Mouse (Mus musculus) forebrain, embryonic 14.5 days (tissue): Measurements from ENCODE around the gene Naxd. TPM values are rescaled to one million over a fixed set of nuclear protein-coding genes. Genes with fewer than 3 reads are reported as not detected.

ENCODE experiments used
- ATAC-seq: fragments of 200-750 bp; cut with Nextera tagmentation; 2 replicates; pipeline ENCODE4 v1.8.0; 2017; ENCODE audit warnings: mild to moderate bottlenecking, moderate library complexity
- DNase-seq: peaks from one replicate; pipeline ENCODE4 v3.0.0-alpha.2; 2015; ENCODE audit warnings: low spot score
- H3K27ac ChIP-seq: fragments of 300-500 bp; sonication (generic); 2 replicates; pipeline ENCODE4 v1.5.1; 2014; ENCODE audit warnings: low read depth, mild to moderate bottlenecking, control low read depth, low read length, moderate library complexity
- H3K27me3 ChIP-seq: fragments of 300-500 bp; sonication (generic); replicated peaks from 2 replicates; pipeline ENCODE4 v1.6.1; 2014; ENCODE audit warnings: low read length, control low read depth, mixed read lengths; ENCODE audit not compliant: control insufficient read depth, insufficient read depth
- H3K36me3 ChIP-seq: fragments of 300-500 bp; sonication (generic); 2 replicates; pipeline ENCODE4 v1.6.1; 2014; ENCODE audit warnings: low read length, control low read depth; ENCODE audit not compliant: control insufficient read depth, insufficient read depth
- H3K4me1 ChIP-seq: fragments of 300-500 bp; sonication (generic); 2 replicates; pipeline ENCODE4 v1.6.1; 2014; ENCODE audit warnings: antibody characterized with exemption, low read length, control low read depth; ENCODE audit not compliant: control insufficient read depth, insufficient read depth
- H3K4me2 ChIP-seq: fragments of 300-500 bp; sonication (generic); 2 replicates; pipeline ENCODE4 v1.6.1; 2014; ENCODE audit warnings: mild to moderate bottlenecking, control low read depth, low read length
- H3K4me3 ChIP-seq: fragments of 300-500 bp; sonication (generic); 2 replicates; pipeline ENCODE4 v1.5.1; 2014; ENCODE audit warnings: low read depth, low read length, control low read depth
- H3K9ac ChIP-seq: fragments of 300-500 bp; sonication (generic); 2 replicates; pipeline ENCODE4 v1.6.1; 2014; ENCODE audit warnings: mild to moderate bottlenecking, low read length, control low read depth, moderate library complexity
- H3K9me3 ChIP-seq: fragments of 300-500 bp; sonication (generic); replicated peaks from 2 replicates; pipeline ENCODE4 v1.6.1; 2016; ENCODE audit warnings: low read length, control low read depth, mixed read lengths; ENCODE audit not compliant: control insufficient read depth
- WGBS: fragments of 180-500 bp; shearing (Covaris S2); extraction: QIAGEN DNeasy Blood & Tissue Kit; methylation state at CpG from one replicate; pipeline ENCODE4 v1.1.7; 2014; 5-methylcytosine and 5-hydroxymethylcytosine counted together
- polyA plus RNA-seq: library from polyadenylated mRNA; unstranded; fragments of >200 nt; fragmentation: Nextera tagmentation; extraction: Ambion mirVana; gene quantifications from 2 replicates; pipeline ENCODE4 v1.2.1, GENCODE M21; 2014

Naxd gene
- polyA plus RNA-seq: 158 and 170 TPM in 2 replicates

- peak within 1 kb of the TSS; percentile 79 for H3K27ac ChIP-seq
- peak within 1 kb of the TSS; percentile 73 for H3K4me3 ChIP-seq
- peaks cover 11% of the 10 kb centered on the region for H3K4me1 ChIP-seq
- no peaks in the 10 kb centered on the region for H3K9me3 ChIP-seq
- ATAC-seq (peak; percentile 98), DNase-seq (peak; percentile 95)
- H3K9ac ChIP-seq: peak within 1 kb of the TSS; percentile 82
- WGBS: 3% methylated on average over 73 of the region's 73 CpGs
- H3K27me3 ChIP-seq: no peaks in the 10 kb centered on the region
- peaks cover 6% of the 10 kb centered on the region; the same call in 1 of the 2 replicates for H3K36me3 ChIP-seq
- peak within 1 kb of the TSS; percentile 75 for H3K4me2 ChIP-seq
These were observed at the start of gene Naxd for GRCm38 (mm10) chr8:11497017-11497990. Gene Naxd, plus strand, starts transcription at chr8:11497506.

DNA sequence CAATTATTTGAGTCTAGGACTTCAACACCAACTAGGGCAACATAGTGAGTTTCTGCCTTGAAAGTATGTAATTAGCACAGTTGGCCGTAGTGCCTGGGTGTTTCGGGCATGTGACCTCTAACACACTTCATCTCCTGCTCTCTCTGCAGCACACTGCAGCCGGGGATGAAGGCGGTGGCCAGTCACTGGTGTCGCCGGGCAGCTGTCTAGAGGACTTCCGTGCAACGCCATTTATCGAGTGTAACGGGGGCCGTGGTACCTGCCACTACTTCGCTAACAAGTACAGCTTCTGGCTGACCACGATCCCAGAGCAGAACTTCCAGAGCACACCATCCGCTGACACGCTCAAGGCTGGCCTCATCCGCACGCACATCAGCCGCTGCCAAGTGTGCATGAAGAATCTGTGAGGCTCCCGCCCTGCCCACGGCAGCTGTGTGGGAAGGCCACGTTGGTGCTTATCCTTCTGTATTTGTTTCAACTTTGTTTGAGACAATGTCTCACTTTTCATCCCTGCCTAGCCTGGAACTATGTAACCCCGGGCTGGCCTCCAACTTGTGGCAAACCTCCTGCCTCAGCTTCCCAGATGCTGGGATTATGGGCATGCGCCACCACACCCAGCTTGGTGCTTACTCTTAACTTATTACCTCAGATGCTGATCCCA is 49.3 kb upstream of the Naxd start:
- Histone ChIP-seq H3K4me1 (no peaks in the 10 kb centered on the region), H3K27me3 (no peaks in the 10 kb centered on the region), H3K36me3 (no peaks in the 10 kb centered on the region), H3K9ac (no peak overlapping the region), H3K27ac (no peak overlapping the region), H3K4me2 (no peak overlapping the region), H3K4me3 (no peak overlapping the region), H3K9me3 (no peaks in the 10 kb centered on the region)
- no peak for DNase-seq
- ATAC-seq: no peak
- WGBS: 94% methylated on average over 23 of the region's 23 CpGs

DNA sequence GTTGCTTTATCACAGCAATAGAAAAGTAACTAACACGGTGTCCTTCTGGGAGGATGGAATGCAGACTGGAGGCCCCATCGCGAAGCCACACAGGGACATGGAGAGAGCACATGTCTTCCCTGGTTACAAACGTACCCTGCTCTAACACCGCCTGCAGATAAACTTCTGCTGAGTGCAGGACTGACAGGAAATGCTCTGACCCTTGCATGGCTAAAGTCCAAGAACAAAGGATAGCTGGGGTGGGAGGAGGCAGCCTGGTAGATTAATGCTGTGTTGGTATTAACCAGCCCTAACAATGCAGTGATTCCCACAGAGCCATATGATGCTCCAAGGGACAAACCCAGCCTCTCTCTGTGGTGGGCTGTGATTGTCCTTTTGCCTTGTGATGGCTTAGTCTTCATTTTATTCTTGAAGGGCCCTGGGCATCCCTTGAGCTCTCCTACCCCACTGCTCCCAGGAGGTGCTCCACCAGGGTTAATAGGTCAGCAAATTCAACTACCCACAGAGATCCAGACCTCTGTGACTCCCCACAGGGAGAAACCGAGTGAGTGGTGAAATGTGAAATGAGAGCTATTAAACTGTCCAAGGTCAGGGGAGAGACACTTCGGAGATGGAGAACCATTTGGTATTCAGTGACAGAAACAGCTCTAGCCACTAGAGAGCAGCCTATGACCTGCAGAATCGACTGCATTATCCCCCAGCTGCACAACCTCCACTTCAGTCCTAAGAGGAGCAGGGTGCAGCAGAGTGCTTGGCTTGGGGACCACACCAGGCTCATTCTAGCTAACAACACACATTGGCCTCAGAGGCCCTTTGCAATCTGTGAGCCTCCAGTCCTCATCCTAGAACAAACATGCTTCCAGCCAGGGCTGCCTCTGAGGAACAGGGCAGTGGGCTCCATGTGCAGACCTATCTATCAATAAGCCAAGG is 46.9 kb upstream of the Naxd start:
- Histone ChIP-seq H3K36me3 (no peaks in the 10 kb centered on the region), H3K4me1 (no peaks in the 10 kb centered on the region), H3K9me3 (no peaks in the 10 kb centered on the region), H3K27ac (no peak overlapping the region), H3K27me3 (no peaks in the 10 kb centered on the region), H3K4me3 (no peak overlapping the region), H3K9ac (no peak overlapping the region), H3K4me2 (no peak overlapping the region)
- DNase-seq (peak; percentile 46), ATAC-seq (peak; percentile 48; the same call in 1 of the 2 replicates)
- 43% methylated on average over 8 of the region's 8 CpGs for WGBS

DNA sequence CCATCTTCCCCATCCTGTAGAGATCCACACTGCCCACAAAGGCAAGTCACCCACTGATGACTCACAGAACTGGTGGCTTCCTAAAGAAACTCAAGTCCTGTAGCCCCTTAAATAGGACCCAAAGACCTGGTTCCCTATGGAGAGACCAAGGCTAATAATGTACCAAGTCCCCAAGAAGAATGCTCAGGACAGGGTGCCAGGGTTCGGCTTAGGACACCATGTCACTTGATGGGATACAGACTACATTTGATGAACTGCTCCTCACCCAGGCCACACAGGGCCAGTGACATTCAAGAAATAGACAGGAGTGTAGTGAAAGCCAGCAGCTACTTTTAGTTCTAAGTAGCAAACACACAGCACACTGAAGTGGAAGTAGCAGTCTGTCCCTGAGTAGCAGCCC is 45.2 kb upstream of the Naxd start:
- H3K9me3 ChIP-seq: no peaks in the 10 kb centered on the region
- H3K4me2 ChIP-seq: no peak overlapping the region
- H3K4me3 ChIP-seq: no peak overlapping the region
- DNase-seq (no peak), ATAC-seq (no peak)
- H3K9ac ChIP-seq: no peak overlapping the region
- WGBS: 100% methylated on average over 1 of the region's 1 CpGs
- H3K36me3 ChIP-seq: no peaks in the 10 kb centered on the region
- no peaks in the 10 kb centered on the region for H3K27me3 ChIP-seq
- H3K27ac ChIP-seq: no peak overlapping the region
- H3K4me1 ChIP-seq: no peaks in the 10 kb centered on the region

- no peak overlapping the region for H3K27ac ChIP-seq
- no peak overlapping the region for H3K9ac ChIP-seq
- no peaks in the 10 kb centered on the region for H3K4me1 ChIP-seq
- no peak for ATAC-seq
- H3K4me3 ChIP-seq: no peak overlapping the region
- no peak for DNase-seq
- WGBS: 38% methylated on average over 3 of the region's 3 CpGs
- no peaks in the 10 kb centered on the region for H3K9me3 ChIP-seq
- H3K4me2 ChIP-seq: no peak overlapping the region
- H3K36me3 ChIP-seq: no peaks in the 10 kb centered on the region
- no peaks in the 10 kb centered on the region for H3K27me3 ChIP-seq
These were observed 44.7 kb upstream of the Naxd start for GRCm38 (mm10) chr8:11452559-11452958.

DNA sequence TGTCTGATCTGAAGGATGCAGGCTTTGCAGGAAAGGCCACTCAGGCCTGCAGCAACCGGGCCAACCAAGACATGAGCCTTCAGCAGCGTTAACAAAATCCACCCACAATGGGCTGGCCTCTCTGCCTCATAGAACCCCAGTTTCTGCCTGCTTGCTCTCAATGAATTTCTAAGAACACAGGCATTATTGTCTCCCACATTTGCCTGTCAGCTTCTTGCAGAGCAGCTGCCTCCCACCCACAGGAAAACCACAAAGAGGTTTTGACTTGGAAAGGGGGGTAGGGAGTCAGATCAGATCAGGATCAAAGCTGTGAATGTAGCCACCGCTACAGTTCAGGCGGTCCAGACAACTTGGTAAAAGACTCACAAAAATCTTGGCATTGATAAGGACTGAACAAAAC is 44.3 kb upstream of the Naxd start:
- Histone ChIP-seq H3K9ac (no peak overlapping the region), H3K4me2 (no peak overlapping the region), H3K36me3 (no peaks in the 10 kb centered on the region), H3K27ac (no peak overlapping the region), H3K27me3 (no peaks in the 10 kb centered on the region), H3K9me3 (no peaks in the 10 kb centered on the region), H3K4me1 (no peaks in the 10 kb centered on the region), H3K4me3 (no peak overlapping the region)
- ATAC-seq: no peak; the same call in 1 of the 2 replicates
- DNase-seq: peak; percentile 15
- WGBS: 9% methylated on average over 4 of the region's 4 CpGs

- Histone ChIP-seq H3K4me1 (no peaks in the 10 kb centered on the region), H3K27me3 (no peaks in the 10 kb centered on the region), H3K9me3 (no peaks in the 10 kb centered on the region), H3K4me2 (no peak overlapping the region), H3K36me3 (no peaks in the 10 kb centered on the region), H3K9ac (no peak overlapping the region), H3K4me3 (no peak overlapping the region), H3K27ac (no peak overlapping the region)
- no peak for ATAC-seq
- no peak for DNase-seq
- 27% methylated on average over 12 of the region's 12 CpGs for WGBS
These were observed 43.1 kb upstream of the Naxd start for GRCm38 (mm10) chr8:11454228-11454627.

DNA sequence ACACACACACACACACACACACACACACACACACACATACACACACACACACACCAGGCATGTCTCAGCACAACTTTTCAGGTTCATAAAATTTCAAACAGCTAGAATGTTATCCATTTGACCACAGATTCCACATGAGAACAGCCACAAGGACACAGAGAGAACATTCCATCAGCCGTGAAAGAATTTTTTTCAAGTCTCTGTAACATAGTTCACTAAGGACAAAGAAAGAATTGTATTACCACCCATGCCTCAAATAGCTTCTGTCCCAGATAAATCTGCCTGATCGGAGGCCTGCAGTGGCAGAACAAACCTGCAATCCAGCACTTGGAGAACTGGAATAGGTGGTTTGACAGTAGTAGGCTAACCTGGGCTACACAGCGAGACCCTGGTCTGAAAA is 40.0 kb upstream of the Naxd start:
- Histone ChIP-seq H3K27me3 (no peaks in the 10 kb centered on the region), H3K4me2 (no peak overlapping the region), H3K9ac (no peak overlapping the region), H3K4me1 (no peaks in the 10 kb centered on the region), H3K9me3 (no peaks in the 10 kb centered on the region), H3K27ac (no peak overlapping the region), H3K4me3 (no peak overlapping the region), H3K36me3 (no peaks in the 10 kb centered on the region)
- WGBS: 63% methylated on average over 3 of the region's 3 CpGs
- ATAC-seq: no peak
- no peak for DNase-seq
